Mouse (Mus musculus): ENCODE results near the gene Fam102a. TPM values are rescaled to one million over a fixed set of nuclear protein-coding genes. Genes with fewer than 3 reads are reported as not detected.

Fam102a gene
- polyA plus RNA-seq, 1 experiment from 2014 or later = 19.2 TPM

DNA sequence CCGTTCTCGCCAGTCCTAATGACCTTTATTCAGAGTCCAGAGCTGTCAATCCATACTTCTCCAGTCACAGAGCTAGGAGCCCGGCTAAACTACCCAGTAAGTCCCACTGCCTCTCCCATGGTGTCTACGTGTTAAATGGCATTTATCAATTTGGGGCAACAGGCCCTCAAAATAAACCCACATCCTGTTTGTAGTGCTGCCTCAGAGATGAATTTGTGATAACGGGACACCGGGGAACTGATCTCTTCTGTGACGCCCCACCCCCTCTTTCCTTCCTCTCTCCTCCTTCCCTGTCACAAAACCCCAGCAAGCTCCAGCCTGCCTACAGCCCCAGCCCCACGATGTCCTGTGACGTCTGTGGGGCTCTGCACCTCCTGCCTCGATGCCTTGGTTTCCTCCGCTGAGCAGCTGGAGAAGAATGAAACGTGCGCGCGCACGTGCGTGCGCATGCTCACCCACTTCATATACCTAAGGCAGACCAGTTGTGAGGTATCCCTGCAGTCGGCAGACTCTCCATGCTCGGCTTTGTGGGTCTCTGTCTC lies 39.9 kb upstream of the Fam102a start:
- Histone ChIP-seq H3K27ac (replicated peaks; ENCODE audit: low read depth, low read length) (no peak overlapping the region), H3K9ac (ENCODE audit: low read depth, low read length) (no peak overlapping the region), H3K27me3 (replicated peaks; ENCODE audit: control insufficient read depth, insufficient read depth, low read length) (no peaks in the 10 kb centered on the region), H3K9me3 (ENCODE audit: control insufficient read depth, low read length) (no peaks in the 10 kb centered on the region), H3K4me2 (ENCODE audit: low read depth, low read length) (no peak overlapping the region), H3K36me3 (ENCODE audit: control insufficient read depth, insufficient read depth, low read length) (no peaks in the 10 kb centered on the region), H3K4me1 (ENCODE audit: control insufficient read depth, insufficient read depth, low read length) (no peaks in the 10 kb centered on the region), H3K4me3 (ENCODE audit: low read depth, low read length) (no peak overlapping the region)
- DNase-seq (ENCODE audit: low spot score) (no peak), ATAC-seq (ENCODE audit: low read depth) (no peak)
- 70% methylated on average over 20 of the region's 20 CpGs for WGBS

DNA sequence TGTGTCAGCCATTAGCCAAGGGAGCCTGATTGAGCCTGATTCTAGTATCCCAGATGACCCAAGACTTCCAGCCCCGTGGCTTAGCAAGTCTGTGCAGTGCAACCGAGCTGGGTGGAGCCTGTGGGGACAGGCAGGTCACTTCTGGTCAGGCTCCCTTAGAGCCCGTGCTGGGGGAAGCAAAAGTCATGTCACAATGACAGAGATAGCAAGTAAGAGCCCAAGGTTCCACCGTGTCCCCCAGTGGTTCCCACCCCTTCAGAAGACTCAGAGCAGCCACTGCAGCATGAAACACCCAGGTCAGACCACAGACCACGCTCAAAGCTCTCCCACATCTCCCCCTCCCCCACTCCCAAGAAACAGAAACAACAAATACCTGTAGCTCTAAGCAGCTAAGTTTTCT lies 38.9 kb upstream of the Fam102a start:
- no peak overlapping the region for H3K27ac ChIP-seq (replicated peaks; ENCODE audit: low read depth, low read length)
- H3K9ac ChIP-seq (ENCODE audit: low read depth, low read length) = no peak overlapping the region
- no peak for DNase-seq (ENCODE audit: low spot score)
- no peak overlapping the region for H3K4me2 ChIP-seq (ENCODE audit: low read depth, low read length)
- H3K4me3 ChIP-seq (ENCODE audit: low read depth, low read length) = no peak overlapping the region
- WGBS = 73% methylated on average over 5 of the region's 5 CpGs
- H3K36me3 ChIP-seq (ENCODE audit: control insufficient read depth, insufficient read depth, low read length) = no peaks in the 10 kb centered on the region
- H3K4me1 ChIP-seq (ENCODE audit: control insufficient read depth, insufficient read depth, low read length) = no peaks in the 10 kb centered on the region
- H3K27me3 ChIP-seq (replicated peaks; ENCODE audit: control insufficient read depth, insufficient read depth, low read length) = no peaks in the 10 kb centered on the region
- H3K9me3 ChIP-seq (ENCODE audit: control insufficient read depth, low read length) = no peaks in the 10 kb centered on the region
- no peak for ATAC-seq (ENCODE audit: low read depth)

DNA sequence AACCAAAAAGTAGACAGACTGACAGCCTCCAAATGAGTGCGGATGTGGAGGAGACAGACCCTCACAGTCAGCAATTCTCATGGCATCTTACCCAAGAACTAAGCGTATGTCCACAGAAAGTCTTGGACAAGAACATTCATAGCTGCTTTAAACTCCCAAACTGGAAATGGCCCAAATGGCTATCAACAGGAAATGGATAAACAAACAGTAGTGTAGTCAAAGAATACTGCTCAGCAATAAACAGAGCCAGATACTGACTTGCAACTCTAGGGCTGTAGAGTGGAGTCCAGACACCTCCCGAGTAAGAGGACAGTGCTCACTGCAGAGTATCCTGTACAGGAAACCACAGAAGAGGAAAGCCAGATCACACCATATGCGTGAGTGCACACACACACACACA lies 35.8 kb upstream of the Fam102a start:
- H3K9ac ChIP-seq (ENCODE audit: low read depth, low read length) = no peak overlapping the region
- no peak overlapping the region for H3K4me3 ChIP-seq (ENCODE audit: low read depth, low read length)
- 89% methylated on average over 4 of the region's 4 CpGs for WGBS
- H3K4me1 ChIP-seq (ENCODE audit: control insufficient read depth, insufficient read depth, low read length) = no peaks in the 10 kb centered on the region; the same call in 1 of the 2 replicates
- ATAC-seq (ENCODE audit: low read depth) = no peak
- H3K4me2 ChIP-seq (ENCODE audit: low read depth, low read length) = no peak overlapping the region
- H3K9me3 ChIP-seq (ENCODE audit: control insufficient read depth, low read length) = no peaks in the 10 kb centered on the region
- no peaks in the 10 kb centered on the region for H3K27me3 ChIP-seq (replicated peaks; ENCODE audit: control insufficient read depth, insufficient read depth, low read length)
- no peak overlapping the region for H3K27ac ChIP-seq (replicated peaks; ENCODE audit: low read depth, low read length)
- no peak for DNase-seq (ENCODE audit: low spot score)
- no peaks in the 10 kb centered on the region for H3K36me3 ChIP-seq (ENCODE audit: control insufficient read depth, insufficient read depth, low read length)

DNA sequence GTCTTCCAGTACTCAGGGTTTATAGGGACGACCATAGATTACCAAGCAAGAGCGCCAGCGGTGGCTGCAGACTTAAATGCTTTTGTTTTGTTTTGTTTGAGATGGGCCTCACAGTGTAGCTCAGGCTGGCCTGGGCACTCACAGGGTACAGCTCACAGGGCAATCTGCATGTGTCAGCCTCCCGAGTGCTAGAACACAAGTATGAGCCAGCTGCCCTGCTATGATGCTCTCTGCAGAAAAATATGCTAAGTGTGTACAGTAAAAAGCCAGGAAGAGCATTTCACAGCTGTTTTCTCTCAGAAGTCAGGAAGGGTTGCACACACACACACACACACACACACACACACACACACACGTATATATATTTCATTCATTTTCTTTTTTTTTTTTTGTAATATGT lies 34.7 kb upstream of the Fam102a start:
- DNase-seq (ENCODE audit: low spot score) (no peak), ATAC-seq (ENCODE audit: low read depth) (no peak)
- no peak overlapping the region for H3K9ac ChIP-seq (ENCODE audit: low read depth, low read length)
- no peak overlapping the region for H3K27ac ChIP-seq (replicated peaks; ENCODE audit: low read depth, low read length)
- H3K27me3 ChIP-seq (replicated peaks; ENCODE audit: control insufficient read depth, insufficient read depth, low read length) = no peaks in the 10 kb centered on the region
- H3K9me3 ChIP-seq (ENCODE audit: control insufficient read depth, low read length) = no peaks in the 10 kb centered on the region; the same call in 1 of the 2 replicates
- H3K4me2 ChIP-seq (ENCODE audit: low read depth, low read length) = no peak overlapping the region
- no peaks in the 10 kb centered on the region; the same call in 1 of the 2 replicates for H3K4me1 ChIP-seq (ENCODE audit: control insufficient read depth, insufficient read depth, low read length)
- H3K36me3 ChIP-seq (ENCODE audit: control insufficient read depth, insufficient read depth, low read length) = no peaks in the 10 kb centered on the region
- no peak overlapping the region for H3K4me3 ChIP-seq (ENCODE audit: low read depth, low read length)
- WGBS = 80% methylated on average over 5 of the region's 5 CpGs

DNA sequence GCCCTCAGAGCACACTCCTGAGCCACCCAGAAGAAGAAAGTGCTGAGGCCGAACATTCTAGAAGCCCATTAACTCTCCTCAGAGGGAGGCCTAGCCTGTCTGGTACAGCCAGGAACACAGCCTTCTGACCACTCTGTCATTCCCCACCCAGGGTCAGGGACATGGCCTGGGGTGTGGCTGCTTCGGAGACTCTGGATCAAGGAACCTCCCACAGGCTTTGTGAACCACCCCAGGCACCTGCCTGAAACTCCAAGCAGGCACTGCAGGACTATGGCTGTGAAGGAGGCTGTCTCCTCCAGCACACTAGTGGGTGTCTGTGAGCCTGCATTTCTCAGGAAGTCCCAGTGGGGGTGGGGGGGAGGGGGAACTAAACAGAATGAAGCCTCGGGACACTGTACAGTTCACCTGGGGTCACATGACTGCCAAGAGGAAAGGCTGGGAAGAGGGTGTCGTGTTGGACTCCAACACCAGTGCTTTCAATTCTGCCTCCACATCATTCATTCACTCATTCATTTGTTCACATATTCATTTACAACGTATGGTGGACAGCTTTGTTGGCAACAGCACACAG lies 33.3 kb upstream of the Fam102a start:
- H3K4me2 ChIP-seq (ENCODE audit: low read depth, low read length) = no peak overlapping the region
- H3K36me3 ChIP-seq (ENCODE audit: control insufficient read depth, insufficient read depth, low read length) = no peaks in the 10 kb centered on the region
- no peak overlapping the region for H3K27ac ChIP-seq (replicated peaks; ENCODE audit: low read depth, low read length)
- H3K4me3 ChIP-seq (ENCODE audit: low read depth, low read length) = no peak overlapping the region
- H3K9ac ChIP-seq (ENCODE audit: low read depth, low read length) = no peak overlapping the region
- H3K4me1 ChIP-seq (ENCODE audit: control insufficient read depth, insufficient read depth, low read length) = no peaks in the 10 kb centered on the region; the same call in 1 of the 2 replicates
- 63% methylated on average over 5 of the region's 5 CpGs for WGBS
- ATAC-seq (ENCODE audit: low read depth) = no peak
- peaks cover 5% of the 10 kb centered on the region; the same call in 1 of the 2 replicates for H3K9me3 ChIP-seq (ENCODE audit: control insufficient read depth, low read length)
- DNase-seq (ENCODE audit: low spot score) = no peak
- H3K27me3 ChIP-seq (replicated peaks; ENCODE audit: control insufficient read depth, insufficient read depth, low read length) = no peaks in the 10 kb centered on the region

DNA sequence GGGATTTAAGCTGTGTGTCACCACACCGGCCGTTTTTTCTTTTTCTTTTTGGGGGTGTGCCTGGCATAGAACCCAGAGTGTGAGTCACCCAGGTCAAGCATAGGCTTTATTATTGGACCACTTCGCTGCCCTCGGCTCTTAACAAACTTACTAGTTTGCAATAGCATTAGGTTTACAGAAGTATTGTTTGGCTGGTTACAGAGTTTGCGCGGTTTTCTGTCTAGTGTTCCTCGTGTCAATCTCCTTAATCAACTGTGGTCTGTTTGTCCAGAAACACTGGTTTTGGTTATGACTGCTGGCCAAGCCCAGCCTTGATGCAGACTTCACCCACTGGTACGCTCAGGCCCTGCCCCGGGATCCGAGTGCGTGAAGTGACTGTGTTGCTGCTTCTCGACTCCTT lies 32.3 kb upstream of the Fam102a start:
- Histone ChIP-seq H3K9ac (ENCODE audit: low read depth, low read length) (no peak overlapping the region), H3K27ac (replicated peaks; ENCODE audit: low read depth, low read length) (no peak overlapping the region), H3K27me3 (replicated peaks; ENCODE audit: control insufficient read depth, insufficient read depth, low read length) (no peaks in the 10 kb centered on the region), H3K4me1 (ENCODE audit: control insufficient read depth, insufficient read depth, low read length) (no peaks in the 10 kb centered on the region; the same call in 1 of the 2 replicates), H3K4me2 (ENCODE audit: low read depth, low read length) (no peak overlapping the region), H3K4me3 (ENCODE audit: low read depth, low read length) (no peak overlapping the region), H3K9me3 (ENCODE audit: control insufficient read depth, low read length) (peaks cover 5% of the 10 kb centered on the region; the same call in 1 of the 2 replicates), H3K36me3 (ENCODE audit: control insufficient read depth, insufficient read depth, low read length) (no peaks in the 10 kb centered on the region)
- ATAC-seq (ENCODE audit: low read depth) (no peak), DNase-seq (ENCODE audit: low spot score) (no peak)
- WGBS = 87% methylated on average over 12 of the region's 12 CpGs

DNA sequence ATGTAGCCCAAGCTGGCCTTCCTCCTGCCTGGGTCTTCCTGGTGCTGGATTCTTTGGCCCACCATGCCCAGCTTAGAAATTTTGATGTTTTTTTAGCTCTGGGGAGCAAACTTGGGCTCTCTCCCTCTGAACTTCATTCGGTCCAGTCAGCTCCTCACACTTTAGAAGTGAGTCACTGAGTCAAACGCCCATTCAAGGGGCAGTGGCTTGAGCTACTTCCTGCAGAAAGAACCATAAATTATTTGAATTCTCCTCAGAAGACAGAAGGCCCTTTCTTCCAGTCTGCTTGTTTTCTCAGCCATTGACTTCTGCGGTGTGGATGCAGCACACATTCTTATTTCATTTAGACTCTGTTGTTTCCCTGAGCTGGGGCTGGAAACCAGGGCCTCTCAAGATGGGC lies 31.5 kb upstream of the Fam102a start:
- no peak overlapping the region for H3K4me2 ChIP-seq (ENCODE audit: low read depth, low read length)
- 26% methylated on average over 3 of the region's 3 CpGs for WGBS
- peaks cover 5% of the 10 kb centered on the region; the same call in 1 of the 2 replicates for H3K9me3 ChIP-seq (ENCODE audit: control insufficient read depth, low read length)
- no peak for DNase-seq (ENCODE audit: low spot score)
- no peak overlapping the region for H3K27ac ChIP-seq (replicated peaks; ENCODE audit: low read depth, low read length)
- ATAC-seq (ENCODE audit: low read depth) = no peak
- no peak overlapping the region for H3K4me3 ChIP-seq (ENCODE audit: low read depth, low read length)
- H3K4me1 ChIP-seq (ENCODE audit: control insufficient read depth, insufficient read depth, low read length) = no peaks in the 10 kb centered on the region; the same call in 1 of the 2 replicates
- H3K36me3 ChIP-seq (ENCODE audit: control insufficient read depth, insufficient read depth, low read length) = no peaks in the 10 kb centered on the region
- no peaks in the 10 kb centered on the region for H3K27me3 ChIP-seq (replicated peaks; ENCODE audit: control insufficient read depth, insufficient read depth, low read length)
- H3K9ac ChIP-seq (ENCODE audit: low read depth, low read length) = no peak overlapping the region

DNA sequence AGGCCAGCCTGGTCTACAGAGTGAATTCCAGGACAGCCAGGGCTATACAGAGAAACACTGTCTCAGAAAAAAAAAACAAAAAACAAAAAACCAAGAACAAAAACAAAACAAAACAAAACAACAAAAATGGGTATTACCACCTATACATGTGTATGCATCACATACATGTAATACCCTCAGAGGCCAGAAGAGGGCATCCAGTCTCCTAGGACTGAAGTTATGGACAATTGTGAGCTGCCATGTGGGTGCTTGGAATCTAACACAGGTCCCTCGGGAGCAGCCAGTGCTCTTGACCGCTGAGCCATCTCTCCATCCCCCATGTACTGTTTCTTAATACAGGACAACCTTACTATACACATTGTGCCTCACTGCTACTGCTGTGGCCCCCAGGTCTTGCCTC lies 29.6 kb upstream of the Fam102a start:
- Histone ChIP-seq H3K4me1 (ENCODE audit: control insufficient read depth, insufficient read depth, low read length) (peaks cover 6% of the 10 kb centered on the region), H3K4me2 (ENCODE audit: low read depth, low read length) (no peak overlapping the region), H3K27me3 (replicated peaks; ENCODE audit: control insufficient read depth, insufficient read depth, low read length) (no peaks in the 10 kb centered on the region), H3K27ac (replicated peaks; ENCODE audit: low read depth, low read length) (no peak overlapping the region), H3K9me3 (ENCODE audit: control insufficient read depth, low read length) (peaks cover 5% of the 10 kb centered on the region; the same call in 1 of the 2 replicates), H3K9ac (ENCODE audit: low read depth, low read length) (no peak overlapping the region), H3K36me3 (ENCODE audit: control insufficient read depth, insufficient read depth, low read length) (no peaks in the 10 kb centered on the region), H3K4me3 (ENCODE audit: low read depth, low read length) (no peak overlapping the region)
- DNase-seq (ENCODE audit: low spot score) (no peak), ATAC-seq (ENCODE audit: low read depth) (no peak)
- 100% methylated on average over 2 of the region's 2 CpGs for WGBS

All from embryonic facial prominence, embryonic 14.5 days (tissue).